In genomic region chr7:135853127-135853813, GRCm38 (mm10) we compare ENCODE assay signal across 9 mouse cellular contexts.
DNase-seq lines count a peak whose midpoint lies in the region; ATAC-seq and TF ChIP-seq lines count a peak whose summit lies in the region.
"Had no signal": no experiment of that assay in that cellular context is flagged by ENCODE, and none has a peak within 500 bp of the region (broad histone marks: within the 10 kb centered on the region; RNA-seq: fewer than 3 reads in every experiment).

No protein-coding gene starts in this region.

- peak overlapping the region in 1 of 2 experiments; percentile 20; a peak in 1 of 4 replicates for H3K4me3 ChIP-seq in ES-E14 (ENCODE audit: insufficient read depth in 1 of 2, low read depth in 1 of 2, low read length in 2 of 2, poor library complexity in 1 of 2, severe bottlenecking in 1 of 2)
- H3K4me3 ChIP-seq in forebrain, embryonic 13.5 days, result peak overlapping the region; percentile 31
- peak overlapping the region; percentile 33 for H3K4me3 ChIP-seq in kidney, embryonic 16.5 days (ENCODE audit: low read length)
- H3K4me3 ChIP-seq in midbrain, embryonic 11.5 days (ENCODE audit: low read depth, low read length), result peak overlapping the region; percentile 21
- H3K4me3 ChIP-seq: erythroblast, embryonic 14.5 days had no signal

- H3K27me3 ChIP-seq in forebrain, embryonic 13.5 days, result peaks cover 74% of the 10 kb centered on the region
- peaks cover 3% of the 10 kb centered on the region; the same call in 1 of the 2 replicates for H3K27me3 ChIP-seq in kidney, embryonic 16.5 days (ENCODE audit: insufficient read depth, low read length)
- H3K27me3 ChIP-seq in midbrain, embryonic 11.5 days (ENCODE audit: control insufficient read depth, insufficient read depth, low read length), result peaks cover 2% of the 10 kb centered on the region

- 5% methylated on average over 39 of the region's 39 CpGs for WGBS in forebrain, embryonic 13.5 days
- 7% methylated on average over 36 of the region's 39 CpGs for WGBS in kidney, embryonic 16.5 days
- WGBS in midbrain, embryonic 11.5 days, result 7% methylated on average over 29 of the region's 39 CpGs

- peak; percentile 27 to 35 for DNase-seq in gastrocnemius, postnatal 4 days (ENCODE audit: low spot score in 2 of 2)
- no peak for DNase-seq in gastrocnemius, postnatal 36 days
- DNase-seq in ES-E14 (ENCODE audit: low read depth, low spot score), result peak; percentile 8
- DNase-seq in midbrain, embryonic 11.5 days (ENCODE audit: low spot score, missing footprints), result peak; percentile 96
- DNase-seq in urinary bladder, postnatal 36 days (ENCODE audit: low spot score in 2 of 2), result no peak
- no peak for DNase-seq in c-Kit-positive CD71-positive TER-119-positive erythroid progenitor cells, embryonic 14.5 days (ENCODE audit: low spot score)

- peak overlapping the region; percentile 67 for H3K4me2 ChIP-seq in forebrain, embryonic 13.5 days
- H3K4me2 ChIP-seq in kidney, embryonic 16.5 days (replicated peaks; ENCODE audit: low read depth, low read length), result peak overlapping the region; percentile 55
- H3K4me2 ChIP-seq in midbrain, embryonic 11.5 days, result peak overlapping the region; percentile 48

- in situ Hi-C loops in ES-E14 (cut with MboI; ENCODE audit: low sequenced_read_pairs in 2 of 2, unreplicated experiment in 2 of 2), result no loop called here

- no peak overlapping the region for H3K9ac ChIP-seq in ES-E14 (ENCODE audit: insufficient read depth, low read depth, low read length, poor library complexity, severe bottlenecking)
- H3K9ac ChIP-seq in forebrain, embryonic 13.5 days, result peak overlapping the region; percentile 46
- H3K9ac ChIP-seq in kidney, embryonic 16.5 days (replicated peaks; ENCODE audit: low read length), result peak overlapping the region; percentile 23; the same call in 1 of the 2 replicates
- peak overlapping the region; percentile 42; the same call in 1 of the 2 replicates for H3K9ac ChIP-seq in midbrain, embryonic 11.5 days (ENCODE audit: low read length)

- H3K9me3 ChIP-seq in ES-E14 (ENCODE audit: control insufficient read depth, insufficient read depth, low read depth, low read length), result no peaks in the 10 kb centered on the region
- H3K9me3 ChIP-seq in forebrain, embryonic 13.5 days (replicated peaks), result no peaks in the 10 kb centered on the region
- no peaks in the 10 kb centered on the region for H3K9me3 ChIP-seq in kidney, embryonic 16.5 days (ENCODE audit: low read length)
- H3K9me3 ChIP-seq in midbrain, embryonic 11.5 days (ENCODE audit: control insufficient read depth, low read length), result no peaks in the 10 kb centered on the region

- intact Hi-C loops in gastrocnemius, postnatal 36 days (cut with DNase I), result no loop called here

- no peaks in the 10 kb centered on the region for H3K36me3 ChIP-seq in ES-E14 (ENCODE audit: control insufficient read depth, insufficient read depth, low read length, poor library complexity, severe bottlenecking)
- H3K36me3 ChIP-seq in forebrain, embryonic 13.5 days (ENCODE audit: poor library complexity, severe bottlenecking), result no peaks in the 10 kb centered on the region
- no peaks in the 10 kb centered on the region for H3K36me3 ChIP-seq in kidney, embryonic 16.5 days (ENCODE audit: insufficient read depth, low read length)
- no peaks in the 10 kb centered on the region for H3K36me3 ChIP-seq in midbrain, embryonic 11.5 days (ENCODE audit: control insufficient read depth, insufficient read depth, low read length)

- H3K27ac ChIP-seq in ES-E14 (ENCODE audit: insufficient read depth, low read depth, low read length, poor library complexity, severe bottlenecking), result no peak overlapping the region
- H3K27ac ChIP-seq in forebrain, embryonic 13.5 days, result no peak overlapping the region
- H3K27ac ChIP-seq in kidney, embryonic 16.5 days (ENCODE audit: low read length), result no peak overlapping the region
- H3K27ac ChIP-seq in midbrain, embryonic 11.5 days (ENCODE audit: low read depth, low read length), result no peak overlapping the region

- ATAC-seq in forebrain, embryonic 13.5 days, result peak; percentile 86
- ATAC-seq in kidney, embryonic 16.5 days (ENCODE audit: low FRiP score, low TSS enrichment), result peak; percentile 81
- ATAC-seq in midbrain, embryonic 11.5 days (ENCODE audit: low FRiP score), result peak; percentile 89

- H3K4me1 ChIP-seq in ES-E14 (ENCODE audit: control insufficient read depth in 2 of 2, insufficient read depth in 2 of 2, low read length in 2 of 2, poor library complexity in 1 of 2), result no peaks in the 10 kb centered on the region
- H3K4me1 ChIP-seq in forebrain, embryonic 13.5 days, result peaks cover 15% of the 10 kb centered on the region
- peaks cover 20% of the 10 kb centered on the region for H3K4me1 ChIP-seq in kidney, embryonic 16.5 days (ENCODE audit: insufficient read depth, low read length)
- H3K4me1 ChIP-seq in midbrain, embryonic 11.5 days (ENCODE audit: control insufficient read depth, insufficient read depth, low read length), result 0 out of 2 replicates have a peak, but pooled peaks cover 4% of the 10 kb centered on the region

TF ChIP-seq in ES-E14, 5 proteins besides CTCF, POLR2A, EP300 and RAD21:
- TF ChIP-seq MAFK (IDR thresholded peaks at IDR 0.05; ENCODE audit: insufficient read depth, low read depth, low read length) (no peak), ZC3H11A (IDR thresholded peaks at IDR 0.05; ENCODE audit: borderline replicate concordance, low read depth, low read length) (no peak), ZNF384 (IDR thresholded peaks at IDR 0.05; ENCODE audit: low read depth, low read length) (no peak)

Comparison
In these comparisons a context has a peak if more than half of its experiments do, and no peak if none do; other contexts are left out.
1. DNase-seq: peak in gastrocnemius, postnatal 4 days (2 of 2), ES-E14 (single experiment) and midbrain, embryonic 11.5 days (single experiment); none in gastrocnemius, postnatal 36 days (0 of 2), urinary bladder, postnatal 36 days (0 of 2) and c-Kit-positive CD71-positive TER-119-positive erythroid progenitor cells, embryonic 14.5 days (single experiment).
2. Peak in every context shown above with its lines, with median percentiles within 50 percentile points of each other: ATAC-seq and H3K4me2 ChIP-seq.